Mouse (Mus musculus) gastrocnemius, adult 2 months (tissue): ENCODE results near the gene Nfkb1. TPM values are rescaled to one million over a fixed set of nuclear protein-coding genes. Genes with fewer than 3 reads are reported as not detected.

Experiments
- DNase-seq: peaks from one replicate; pipeline ENCODE4 v3.0.0; 2022
- H3K27ac ChIP-seq: fragments of 200-600 bp; 2 replicates; pipeline ENCODE4 v1.8.1; 2022; ENCODE audit warnings: mild to moderate bottlenecking
- H3K4me3 ChIP-seq: fragments of 200-600 bp; 2 replicates; pipeline ENCODE4 v1.8.1; 2022; ENCODE audit warnings: mild to moderate bottlenecking, moderate library complexity
- CTCF ChIP-seq: fragments of 200-600 bp; IDR thresholded peaks from 2 replicates; pipeline ENCODE4 v1.8.1; 2022; ENCODE audit warnings: antibody characterized with exemption, mild to moderate bottlenecking, moderate library complexity
- intact Hi-C: fragments of 180-260 bp; cut with DNase I; formaldehyde crosslinking; loops from one replicate; pipeline ENCODE4 v1.15.1; 2025
- total RNA-seq, 2 experiments: library from RNA; stranded (reverse); gene quantifications; 2 replicates each; pipeline ENCODE4 v1.2.3; 2021

Gene Nfkb1
- total RNA-seq, 2 experiments from 2014 or later, result 19.9 to 22.1 TPM

DNA sequence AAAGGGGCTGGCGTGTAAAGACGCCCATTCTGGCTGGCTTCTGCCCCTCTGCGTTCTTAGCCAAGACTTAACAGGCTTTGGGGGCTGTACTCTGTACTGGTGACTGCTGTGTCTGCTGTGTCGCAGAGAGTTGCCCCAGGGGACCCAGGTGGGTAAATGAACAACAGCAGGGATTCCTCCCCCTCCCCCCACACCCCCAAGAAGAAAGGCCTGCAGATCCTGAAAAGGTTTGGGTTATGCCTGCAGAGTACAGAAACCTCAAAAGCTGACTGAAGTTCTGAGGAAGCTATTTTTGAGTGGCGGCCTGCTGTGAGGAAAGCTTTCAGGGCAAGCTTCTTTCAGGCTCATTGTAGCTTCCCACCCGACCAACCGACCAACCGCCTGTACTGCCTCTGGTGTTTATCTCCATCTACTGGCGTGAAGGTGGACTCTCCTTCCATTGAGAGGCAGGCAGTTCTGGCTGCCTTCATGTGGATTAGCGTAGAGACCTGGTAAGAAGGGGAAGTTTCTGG lies 109.7 kb downstream of the Nfkb1 start:
- peak; percentile 65 for TF ChIP-seq CTCF
- intact Hi-C loops, result loop anchor here (2.0 to 5.0 kb wide), 2 partner anchors 179 to 299 kb away; partner anchors contain the start of gene Bdh2
- Histone ChIP-seq H3K27ac (peak overlapping the region; percentile 48), H3K4me3 (no peak overlapping the region; the same call in 1 of the 2 replicates)
- DNase-seq, result peak; percentile 41

DNA sequence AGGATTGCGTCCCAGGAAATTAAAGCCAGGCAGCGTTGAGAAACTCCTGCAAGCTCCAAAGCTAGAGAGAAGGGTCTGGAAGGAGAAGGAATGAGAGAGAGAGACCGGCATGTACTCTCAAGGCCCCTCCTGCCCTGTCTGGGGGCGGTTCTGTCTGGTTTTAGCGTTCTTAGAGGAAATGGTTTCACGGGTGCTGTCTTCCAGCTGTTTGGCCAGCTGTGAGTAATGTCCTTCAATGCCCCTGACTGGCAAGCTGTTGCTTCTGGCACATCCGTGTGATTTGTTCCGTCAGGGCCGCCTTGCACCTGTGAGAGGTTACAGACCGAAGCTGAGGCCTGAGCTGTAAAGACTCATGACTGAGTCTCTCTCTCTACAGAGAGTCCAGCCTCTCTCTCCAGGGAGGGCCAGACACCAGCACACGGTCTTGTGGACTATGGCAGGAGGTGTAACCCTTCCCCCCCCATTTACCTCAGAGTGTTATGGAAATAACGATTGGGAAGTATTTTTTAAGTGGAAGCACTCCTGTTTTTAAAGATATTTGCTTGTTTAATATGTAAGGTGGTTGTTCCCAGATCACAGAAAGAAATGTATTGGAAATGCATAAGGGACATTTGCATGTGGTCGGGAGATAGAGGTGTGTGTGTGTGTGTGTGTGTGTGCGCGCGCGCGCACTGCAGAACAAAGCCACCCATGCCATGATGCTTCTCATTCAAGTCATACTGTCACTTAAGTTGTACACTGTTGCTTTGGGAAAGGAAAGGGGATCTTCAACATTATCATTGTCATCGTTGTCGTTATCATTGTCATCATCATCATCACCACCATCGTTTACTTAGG lies 110.7 kb downstream of the Nfkb1 start:
- intact Hi-C loops, result loop anchor here (2.0 to 5.0 kb wide), 2 partner anchors 178 to 298 kb away; partner anchors contain the start of gene Bdh2
- no peak for TF ChIP-seq CTCF
- Histone ChIP-seq H3K4me3 (no peak overlapping the region), H3K27ac (peak overlapping the region; percentile 70)
- peak; percentile 36 for DNase-seq

DNA sequence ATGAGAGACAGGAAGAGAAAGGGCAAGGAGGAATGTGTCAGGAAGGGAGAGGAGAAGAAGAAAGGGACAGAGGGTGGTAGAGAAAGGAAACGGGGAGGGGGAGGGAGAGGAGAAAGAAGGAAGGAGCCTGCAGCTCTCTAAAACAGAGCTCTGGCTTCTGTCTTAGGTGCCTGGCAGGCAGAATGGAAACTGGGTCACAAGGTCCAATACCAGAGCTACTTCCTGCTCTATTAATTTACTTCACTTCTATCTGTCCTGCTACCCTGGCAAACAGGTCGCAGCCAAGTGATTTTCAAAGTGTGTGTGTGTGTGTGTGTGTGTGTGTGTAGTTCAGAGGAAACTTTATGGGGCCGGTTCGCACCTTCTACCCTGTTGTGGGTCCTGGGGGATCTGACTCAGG lies 112.2 kb downstream of the Nfkb1 start:
- Histone ChIP-seq H3K4me3 (no peak overlapping the region), H3K27ac (peak overlapping the region; percentile 70)
- intact Hi-C loops, result no loop called here
- peak; percentile 63 for DNase-seq
- no peak for TF ChIP-seq CTCF

DNA sequence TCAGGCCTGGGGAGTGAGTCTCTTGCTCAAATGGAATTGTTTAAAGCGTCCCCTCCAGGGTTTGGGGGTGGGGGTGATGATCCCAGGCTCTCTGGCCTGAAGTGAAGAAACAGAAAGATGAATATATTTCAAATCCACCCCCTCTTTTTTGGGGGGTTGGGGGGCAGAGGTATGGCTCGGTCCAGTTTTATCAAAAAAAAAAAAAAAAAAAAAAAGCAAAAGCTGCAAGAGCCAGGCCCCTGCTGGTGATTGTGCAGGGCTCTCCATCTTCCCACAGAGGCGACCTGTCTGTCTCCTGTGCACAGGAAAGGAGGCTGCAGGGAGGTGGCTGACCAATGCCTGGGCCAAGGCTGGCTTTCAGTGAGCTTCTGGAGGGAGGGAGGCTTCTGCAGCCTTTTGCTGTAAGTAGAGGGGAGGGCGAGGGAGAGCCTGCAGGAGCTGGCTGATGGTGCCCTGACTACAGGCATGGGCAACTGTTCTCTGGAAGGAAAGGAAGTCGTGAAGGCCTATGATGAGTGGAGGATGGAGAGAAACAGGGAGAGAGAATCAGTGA lies 112.7 kb downstream of the Nfkb1 start:
- no peak for TF ChIP-seq CTCF
- H3K27ac ChIP-seq, result peak overlapping the region; percentile 70
- intact Hi-C loops, result no loop called here

DNA sequence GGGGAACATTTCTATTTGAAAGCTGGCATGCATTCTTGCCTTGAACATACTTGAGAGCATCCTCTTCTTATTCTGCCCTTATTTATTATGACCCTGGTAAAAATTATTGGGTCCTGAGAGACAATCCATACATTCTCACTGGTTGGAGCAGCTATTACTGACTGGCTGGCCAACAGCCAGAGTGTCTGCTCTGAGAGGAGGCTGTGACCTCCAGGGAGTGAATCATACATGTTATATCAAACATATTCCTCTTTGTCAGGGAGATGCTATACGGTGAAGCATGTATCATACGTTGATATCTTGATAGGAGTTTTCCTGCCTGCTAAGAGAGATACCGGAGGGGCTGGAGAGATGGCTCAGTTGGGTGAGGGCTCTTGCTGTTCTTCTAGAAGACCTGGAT lies 116.2 kb downstream of the Nfkb1 start:
- no peak for DNase-seq
- no peak for TF ChIP-seq CTCF
- intact Hi-C loops, result no loop called here
- H3K27ac ChIP-seq, result no peak overlapping the region
- no peak overlapping the region for H3K4me3 ChIP-seq

More for the DNA sequence above, 112.7 kb downstream of the Nfkb1 start:
- H3K4me3 ChIP-seq, result no peak overlapping the region
- DNase-seq, result peak; percentile 20

DNA sequence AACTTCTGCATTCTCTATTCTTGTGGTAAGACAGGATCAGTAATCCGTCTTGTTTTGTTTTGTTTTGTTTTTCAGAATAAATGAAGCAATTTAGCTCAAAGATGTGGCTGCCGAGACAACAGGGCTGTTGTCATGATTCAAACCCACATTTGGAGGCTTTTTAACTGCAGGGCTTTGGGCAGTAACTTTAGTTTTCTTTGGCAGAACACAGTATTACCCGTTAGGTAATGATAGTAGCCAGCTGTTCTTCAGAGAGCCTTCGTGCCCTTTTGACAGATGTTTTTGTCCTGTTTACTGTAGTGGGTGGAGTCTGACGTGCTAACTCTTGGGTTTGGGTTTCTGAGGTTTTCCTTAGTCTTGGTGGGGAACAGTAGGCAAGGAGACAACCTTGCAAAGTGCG lies 118.3 kb downstream of the Nfkb1 start:
- TF ChIP-seq CTCF, result no peak
- peak; percentile 24 for DNase-seq
- intact Hi-C loops, result no loop called here
- H3K27ac ChIP-seq, result peak overlapping the region; percentile 63
- H3K4me3 ChIP-seq, result no peak overlapping the region

DNA sequence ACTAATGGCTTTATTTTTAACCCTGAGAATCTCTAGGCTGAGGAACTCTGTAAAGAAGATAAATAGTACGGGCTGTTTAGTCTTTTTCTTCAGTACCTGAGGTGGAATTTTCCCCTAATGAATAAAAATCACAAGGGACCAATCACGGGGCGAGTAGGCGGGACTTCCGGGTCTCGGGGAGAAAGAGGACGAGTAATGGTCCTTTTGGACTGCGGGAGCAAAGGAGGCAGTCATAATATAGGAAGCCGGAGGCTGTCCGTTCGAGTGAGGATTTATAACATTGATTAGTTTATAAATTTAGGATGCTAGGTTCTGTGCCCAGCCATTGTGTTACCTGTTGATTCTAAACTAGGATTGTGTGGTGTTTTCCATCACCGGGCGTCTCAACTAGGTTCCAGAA lies 119.8 kb downstream of the Nfkb1 start:
- TF ChIP-seq CTCF, result no peak
- no peak for DNase-seq
- H3K4me3 ChIP-seq, result no peak overlapping the region
- intact Hi-C loops, result no loop called here
- no peak overlapping the region for H3K27ac ChIP-seq

DNA sequence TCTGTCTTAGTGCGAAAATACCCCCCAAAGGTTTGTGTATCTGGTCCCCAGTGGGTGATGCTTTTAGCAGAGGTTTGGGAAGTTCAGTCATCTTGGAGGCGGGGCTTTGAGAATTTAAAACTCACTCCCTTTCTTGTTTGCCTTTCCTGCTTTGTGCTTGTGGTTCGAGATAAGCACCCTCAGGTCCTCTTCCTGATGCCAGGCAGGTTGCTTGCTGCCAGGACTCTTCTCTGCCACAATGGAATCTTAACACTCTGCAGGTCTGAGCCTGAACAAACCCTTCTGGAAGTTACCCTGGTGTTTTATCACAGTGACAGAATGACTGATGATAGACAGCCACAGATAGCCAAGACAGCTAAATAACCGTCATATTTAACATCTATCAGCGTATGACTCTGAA lies 122.7 kb downstream of the Nfkb1 start:
- H3K4me3 ChIP-seq, result no peak overlapping the region
- no peak for TF ChIP-seq CTCF
- no peak overlapping the region for H3K27ac ChIP-seq
- no peak for DNase-seq
- intact Hi-C loops, result no loop called here

DNA sequence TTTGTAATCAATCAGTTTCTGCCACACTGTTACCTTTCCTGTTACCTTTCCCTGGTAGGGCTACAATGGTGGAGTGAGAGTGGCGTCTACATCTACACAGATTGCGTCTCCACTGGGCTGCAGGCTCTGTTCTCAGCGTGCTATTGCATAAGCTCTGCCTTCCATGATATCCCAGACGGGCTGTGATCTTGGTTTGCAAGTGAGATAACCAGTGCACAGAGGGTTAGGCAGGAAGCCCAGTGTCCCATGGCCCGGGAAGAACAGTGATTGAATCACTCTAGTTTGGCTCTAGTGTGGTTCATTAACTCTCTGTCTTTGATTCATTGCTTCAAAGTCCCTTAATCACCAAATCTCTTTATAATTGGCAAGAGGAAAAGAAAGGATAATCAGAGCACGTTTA lies 123.5 kb downstream of the Nfkb1 start:
- no peak for TF ChIP-seq CTCF
- Histone ChIP-seq H3K27ac (no peak overlapping the region), H3K4me3 (no peak overlapping the region)
- no peak for DNase-seq
- intact Hi-C loops, result no loop called here

DNA sequence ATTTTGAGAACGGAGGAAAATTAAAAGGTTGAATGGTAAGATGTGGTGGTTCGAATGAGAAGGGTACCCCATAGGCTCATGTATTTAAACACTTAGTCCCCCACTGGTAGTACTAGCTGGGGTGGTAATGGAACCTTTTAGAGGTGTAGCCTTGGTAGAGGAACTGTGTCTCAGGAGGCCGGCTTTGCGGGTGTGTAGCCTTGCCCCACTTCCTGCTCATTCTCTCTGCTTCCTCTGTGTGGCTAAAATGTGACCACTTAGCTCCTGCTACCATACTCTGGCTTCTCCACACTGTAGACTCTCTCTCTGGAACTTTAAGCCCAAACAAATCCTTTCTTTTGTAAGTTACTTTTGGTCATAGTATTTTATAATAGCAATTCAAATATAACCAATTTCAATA lies 126.0 kb downstream of the Nfkb1 start:
- Histone ChIP-seq H3K4me3 (no peak overlapping the region), H3K27ac (no peak overlapping the region)
- intact Hi-C loops, result no loop called here
- DNase-seq, result no peak
- no peak for TF ChIP-seq CTCF

DNA sequence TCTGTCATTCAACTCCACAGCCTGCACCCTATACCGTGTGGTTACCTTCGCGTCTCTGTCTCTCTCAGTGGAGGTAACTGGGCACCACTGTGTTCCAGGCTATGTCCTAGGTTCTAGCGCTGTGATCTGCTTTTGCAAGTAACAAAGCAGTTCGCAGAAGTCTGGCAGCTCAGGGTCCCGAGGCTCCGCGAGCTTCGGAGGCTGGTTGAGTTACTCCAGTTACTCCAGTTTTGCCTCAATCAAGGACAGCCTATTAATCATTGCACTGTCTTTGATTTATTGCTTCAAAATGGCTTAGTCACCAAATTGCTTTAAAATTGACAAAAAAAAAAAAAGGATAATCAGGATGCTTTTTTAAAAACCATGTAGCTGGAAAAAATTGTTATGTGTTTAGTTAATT lies 126.6 kb downstream of the Nfkb1 start:
- no peak overlapping the region for H3K27ac ChIP-seq
- no peak for TF ChIP-seq CTCF
- H3K4me3 ChIP-seq, result no peak overlapping the region
- intact Hi-C loops, result no loop called here
- DNase-seq, result no peak

DNA sequence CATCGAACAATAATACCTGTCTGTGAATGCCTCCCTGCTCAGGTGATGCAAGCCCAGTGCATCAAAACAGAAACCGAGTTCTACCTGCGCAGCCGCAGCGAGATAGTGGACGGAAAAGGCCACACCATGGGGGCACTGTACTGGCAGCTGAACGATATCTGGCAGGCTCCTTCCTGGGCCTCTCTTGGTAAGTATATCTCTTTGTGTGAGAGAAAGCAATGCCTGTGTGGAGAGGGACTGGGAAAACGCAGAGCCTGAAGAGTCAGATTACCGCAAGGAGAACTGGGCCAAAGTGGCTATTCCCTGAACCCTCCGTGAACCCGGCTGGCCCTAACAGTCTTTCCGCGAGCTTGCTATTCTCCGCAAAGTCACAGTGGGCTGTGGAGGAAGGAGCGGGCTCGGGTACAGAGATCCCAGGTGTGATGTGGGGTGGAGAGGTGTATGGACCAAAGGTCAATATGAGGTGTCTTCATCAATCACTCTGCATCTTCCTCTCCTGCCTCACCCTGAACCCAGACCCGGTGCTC lies 128.1 kb downstream of the Nfkb1 start:
- no peak for TF ChIP-seq CTCF
- no peak overlapping the region for H3K4me3 ChIP-seq
- intact Hi-C loops, result no loop called here
- no peak overlapping the region for H3K27ac ChIP-seq
- no peak for DNase-seq

DNA sequence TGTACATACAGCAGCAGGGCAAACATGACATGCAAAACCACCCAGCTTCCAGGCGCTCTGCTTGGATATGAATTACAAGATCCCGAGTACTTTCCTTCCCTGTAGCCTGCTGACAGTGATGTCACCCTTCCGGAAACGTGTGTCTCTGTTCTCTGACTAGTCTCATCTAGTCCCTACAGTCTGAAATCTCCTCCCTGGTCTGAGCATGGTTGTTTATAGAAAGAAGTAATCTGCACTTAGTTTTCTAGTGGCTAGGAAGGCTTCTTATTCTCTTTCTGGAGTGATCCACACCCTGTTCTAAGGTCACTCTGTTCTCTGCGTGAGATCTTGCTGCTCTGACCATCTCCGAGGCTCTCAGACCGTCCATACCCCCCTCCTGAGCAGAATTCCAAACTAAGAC lies 129.3 kb downstream of the Nfkb1 start:
- no peak for TF ChIP-seq CTCF
- Histone ChIP-seq H3K27ac (no peak overlapping the region), H3K4me3 (no peak overlapping the region)
- no peak for DNase-seq
- intact Hi-C loops, result no loop called here
